Mouse (Mus musculus) midbrain, embryonic 16.5 days (tissue): ENCODE measurements around the gene Gm4792. TPM values are rescaled to one million over a fixed set of nuclear protein-coding genes. Genes with fewer than 3 reads are reported as not detected.

Source experiments
- ATAC-seq: fragments of 200-750 bp; cut with Nextera tagmentation; 2 replicates; pipeline ENCODE4 v1.8.0; 2017; ENCODE audit warnings: moderate TSS enrichment
- H3K27ac ChIP-seq: fragments of 300-500 bp; sonication (generic); 2 replicates; pipeline ENCODE4 v1.5.1; 2014; ENCODE audit warnings: mild to moderate bottlenecking, low read length, mixed read lengths
- H3K27me3 ChIP-seq: fragments of 300-500 bp; sonication (generic); 2 replicates; pipeline ENCODE4 v1.6.1; 2014; ENCODE audit warnings: low read depth, low read length, mixed read lengths; ENCODE audit not compliant: control insufficient read depth, insufficient read depth
- H3K36me3 ChIP-seq: fragments of 300-500 bp; sonication (generic); 2 replicates; pipeline ENCODE4 v1.6.1; 2014; ENCODE audit warnings: mild to moderate bottlenecking, low read length, moderate library complexity, mixed read lengths; ENCODE audit not compliant: control insufficient read depth, insufficient read depth
- H3K4me1 ChIP-seq: fragments of 300-500 bp; sonication (generic); 2 replicates; pipeline ENCODE4 v1.6.1; 2014; ENCODE audit warnings: mild to moderate bottlenecking, low read length, mixed read lengths; ENCODE audit not compliant: control insufficient read depth, insufficient read depth
- H3K4me2 ChIP-seq: fragments of 300-500 bp; sonication (generic); 2 replicates; pipeline ENCODE4 v1.6.1; 2014; ENCODE audit warnings: mild to moderate bottlenecking, low read length, mixed read lengths
- H3K4me3 ChIP-seq: fragments of 300-500 bp; sonication (generic); 2 replicates; pipeline ENCODE4 v1.5.1; 2014; ENCODE audit warnings: low read depth, mild to moderate bottlenecking, low read length, moderate library complexity, mixed read lengths
- H3K9ac ChIP-seq: fragments of 300-500 bp; sonication (generic); 2 replicates; pipeline ENCODE4 v1.6.1; 2014; ENCODE audit warnings: low read depth, low read length, mixed read lengths
- H3K9me3 ChIP-seq: fragments of 300-500 bp; sonication (generic); replicated peaks from 2 replicates; pipeline ENCODE4 v1.6.1; 2014; ENCODE audit warnings: mild to moderate bottlenecking, low read length, mixed read lengths; ENCODE audit not compliant: control insufficient read depth, poor library complexity, severe bottlenecking
- WGBS: fragments of 180-500 bp; shearing (Covaris S2); extraction: QIAGEN DNeasy Blood & Tissue Kit; methylation state at CpG from one replicate; pipeline ENCODE4 v1.1.7; 2014; 5-methylcytosine and 5-hydroxymethylcytosine counted together
- polyA plus RNA-seq: library from polyadenylated mRNA; unstranded; fragments of >200 nt; fragmentation: Nextera tagmentation; extraction: Ambion mirVana; gene quantifications from 2 replicates; pipeline ENCODE4 v1.2.1, GENCODE M21; 2015

Gene Gm4792
- polyA plus RNA-seq = 0.74 TPM in 1 of 2 replicates, not detected in the other

- Histone ChIP-seq H3K27me3 (no peaks in the 10 kb centered on the region), H3K9me3 (no peaks in the 10 kb centered on the region), H3K4me3 (no peak within 1 kb of the TSS), H3K4me2 (no peak within 1 kb of the TSS), H3K27ac (no peak within 1 kb of the TSS), H3K9ac (no peak within 1 kb of the TSS), H3K4me1 (peaks cover 14% of the 10 kb centered on the region), H3K36me3 (no peaks in the 10 kb centered on the region)
- ATAC-seq = no peak
- WGBS = 62% methylated on average over 3 of the region's 3 CpGs
Observed at GRCm38 (mm10) chr10:94298471-94298870, at the start of gene Gm4792. Gene Gm4792 (minus strand): TSS chr10:94298703.

- Histone ChIP-seq H3K4me1 (no peaks in the 10 kb centered on the region), H3K9ac (no peak overlapping the region), H3K4me2 (no peak overlapping the region), H3K9me3 (no peaks in the 10 kb centered on the region), H3K4me3 (no peak overlapping the region), H3K27me3 (no peaks in the 10 kb centered on the region), H3K36me3 (no peaks in the 10 kb centered on the region), H3K27ac (no peak overlapping the region)
- WGBS = 96% methylated on average over 10 of the region's 10 CpGs
- no peak for ATAC-seq
Observed at GRCm38 (mm10) chr10:94347959-94348358, 49.5 kb upstream of the Gm4792 start.

GRCm38 (mm10) chr10:94347296-94347695 lies 48.8 kb upstream of the Gm4792 start:
- Histone ChIP-seq H3K27ac (no peak overlapping the region), H3K4me1 (no peaks in the 10 kb centered on the region), H3K36me3 (no peaks in the 10 kb centered on the region), H3K9me3 (no peaks in the 10 kb centered on the region), H3K9ac (no peak overlapping the region), H3K27me3 (no peaks in the 10 kb centered on the region), H3K4me2 (no peak overlapping the region), H3K4me3 (no peak overlapping the region)
- 80% methylated on average over 10 of the region's 10 CpGs for WGBS
- ATAC-seq = no peak

GRCm38 (mm10) chr10:94346596-94346995 lies 48.1 kb upstream of the Gm4792 start:
- H3K9me3 ChIP-seq = no peaks in the 10 kb centered on the region
- H3K4me2 ChIP-seq = no peak overlapping the region
- H3K4me1 ChIP-seq = no peaks in the 10 kb centered on the region
- 95% methylated on average over 7 of the region's 7 CpGs for WGBS
- no peak for ATAC-seq
- H3K36me3 ChIP-seq = no peaks in the 10 kb centered on the region
- no peak overlapping the region for H3K27ac ChIP-seq
- no peaks in the 10 kb centered on the region for H3K27me3 ChIP-seq
- H3K4me3 ChIP-seq = no peak overlapping the region
- no peak overlapping the region for H3K9ac ChIP-seq

- H3K4me3 ChIP-seq = no peak overlapping the region
- no peaks in the 10 kb centered on the region for H3K9me3 ChIP-seq
- H3K36me3 ChIP-seq = no peaks in the 10 kb centered on the region
- H3K4me2 ChIP-seq = no peak overlapping the region
- H3K4me1 ChIP-seq = no peaks in the 10 kb centered on the region
- H3K27ac ChIP-seq = no peak overlapping the region
- ATAC-seq = no peak
- H3K9ac ChIP-seq = no peak overlapping the region
- H3K27me3 ChIP-seq = no peaks in the 10 kb centered on the region
- 90% methylated on average over 7 of the region's 7 CpGs for WGBS
Observed at GRCm38 (mm10) chr10:94345509-94346252, 47.2 kb upstream of the Gm4792 start.

GRCm38 (mm10) chr10:94344631-94345417 lies 46.3 kb upstream of the Gm4792 start:
- Histone ChIP-seq H3K36me3 (no peaks in the 10 kb centered on the region), H3K9ac (no peak overlapping the region), H3K27me3 (no peaks in the 10 kb centered on the region), H3K9me3 (no peaks in the 10 kb centered on the region), H3K4me2 (no peak overlapping the region), H3K27ac (no peak overlapping the region), H3K4me1 (no peaks in the 10 kb centered on the region), H3K4me3 (no peak overlapping the region)
- WGBS = 56% methylated on average over 22 of the region's 22 CpGs
- ATAC-seq = no peak

GRCm38 (mm10) chr10:94343581-94343980 lies 45.1 kb upstream of the Gm4792 start:
- WGBS = 86% methylated on average over 7 of the region's 7 CpGs
- no peak overlapping the region for H3K9ac ChIP-seq

GRCm38 (mm10) chr10:94342256-94342655 lies 43.8 kb upstream of the Gm4792 start:
- no peak overlapping the region for H3K9ac ChIP-seq
- no peaks in the 10 kb centered on the region for H3K9me3 ChIP-seq
- H3K36me3 ChIP-seq = no peaks in the 10 kb centered on the region
- 67% methylated on average over 7 of the region's 7 CpGs for WGBS
- no peaks in the 10 kb centered on the region for H3K4me1 ChIP-seq
- no peak overlapping the region for H3K4me3 ChIP-seq
- H3K4me2 ChIP-seq = no peak overlapping the region
- ATAC-seq = no peak
- H3K27me3 ChIP-seq = no peaks in the 10 kb centered on the region
- H3K27ac ChIP-seq = no peak overlapping the region

More at GRCm38 (mm10) chr10:94343581-94343980, 45.1 kb upstream of the Gm4792 start:
- H3K4me2 ChIP-seq = no peak overlapping the region
- H3K4me1 ChIP-seq = no peaks in the 10 kb centered on the region
- no peak overlapping the region for H3K27ac ChIP-seq
- H3K9me3 ChIP-seq = no peaks in the 10 kb centered on the region
- ATAC-seq = no peak
- H3K27me3 ChIP-seq = no peaks in the 10 kb centered on the region
- no peak overlapping the region for H3K4me3 ChIP-seq
- H3K36me3 ChIP-seq = no peaks in the 10 kb centered on the region

GRCm38 (mm10) chr10:94341501-94341900 lies 43.0 kb upstream of the Gm4792 start:
- ATAC-seq = no peak
- Histone ChIP-seq H3K4me1 (no peaks in the 10 kb centered on the region), H3K36me3 (no peaks in the 10 kb centered on the region), H3K4me2 (peak overlapping the region; percentile 2; the same call in 1 of the 2 replicates), H3K27ac (no peak overlapping the region), H3K9ac (no peak overlapping the region), H3K27me3 (no peaks in the 10 kb centered on the region), H3K4me3 (no peak overlapping the region), H3K9me3 (no peaks in the 10 kb centered on the region)
- 72% methylated on average over 17 of the region's 17 CpGs for WGBS
